Mouse (Mus musculus) embryonic facial prominence, embryonic 13.5 days (tissue): ENCODE measurements at regions not wholly inside any gene's neighbourhood (a gene's known extent, or its start where the extent isn't known, plus 50 kb on each side); places are given as distances from the start of the nearest gene placed in this dataset.

Experiments
- ATAC-seq: fragments of 200-750 bp; cut with Nextera tagmentation; 2 replicates; pipeline ENCODE4 v1.8.0; 2017; ENCODE audit warnings: low read depth; ENCODE audit not compliant: insufficient number of reproducible peaks, insufficient read depth, low FRiP score, low TSS enrichment
- H3K27ac ChIP-seq: fragments of 300-500 bp; sonication (generic); 2 replicates; pipeline ENCODE4 v1.5.1; 2015; ENCODE audit warnings: moderate library complexity, mild to moderate bottlenecking, inconsistent platforms
- H3K27me3 ChIP-seq: fragments of 300-500 bp; sonication (generic); 2 replicates; pipeline ENCODE4 v1.6.1; 2015; ENCODE audit warnings: mild to moderate bottlenecking, inconsistent platforms
- H3K36me3 ChIP-seq: fragments of 300-500 bp; sonication (generic); 2 replicates; pipeline ENCODE4 v1.6.1; 2015; ENCODE audit warnings: mild to moderate bottlenecking, inconsistent platforms
- H3K4me1 ChIP-seq: fragments of 300-500 bp; sonication (generic); 2 replicates; pipeline ENCODE4 v1.6.1; 2015; ENCODE audit warnings: inconsistent platforms
- H3K4me2 ChIP-seq: fragments of 300-500 bp; sonication (generic); 2 replicates; pipeline ENCODE4 v1.6.1; 2015; ENCODE audit warnings: moderate library complexity, mild to moderate bottlenecking, inconsistent platforms
- H3K4me3 ChIP-seq: fragments of 300-500 bp; sonication (generic); 2 replicates; pipeline ENCODE4 v1.5.1; 2015; ENCODE audit warnings: mild to moderate bottlenecking, inconsistent platforms
- H3K9ac ChIP-seq: fragments of 300-500 bp; sonication (generic); 2 replicates; pipeline ENCODE4 v1.6.1; 2015; ENCODE audit warnings: mild to moderate bottlenecking, inconsistent platforms
- H3K9me3 ChIP-seq: fragments of 300-500 bp; sonication (generic); 2 replicates; pipeline ENCODE4 v1.6.1; 2016; ENCODE audit warnings: inconsistent platforms
- WGBS: fragments of 180-500 bp; shearing (Covaris S2); methylation state at CpG from one replicate; pipeline ENCODE4 v1.1.7; 2015; ENCODE audit warnings: mixed read lengths; 5-methylcytosine and 5-hydroxymethylcytosine counted together

GRCm38 (mm10) chr6:34246512-34246911 lies 69.6 kb upstream of the Slc35b4 start:
- H3K9ac ChIP-seq, result no peak overlapping the region
- WGBS, result 75% methylated on average over 4 of the region's 4 CpGs
- H3K27ac ChIP-seq, result no peak overlapping the region
- ATAC-seq, result no peak
- H3K27me3 ChIP-seq, result no peaks in the 10 kb centered on the region
- no peak overlapping the region for H3K4me3 ChIP-seq
- 0 out of 2 replicates have a peak, but pooled peaks cover 11% of the 10 kb centered on the region for H3K4me1 ChIP-seq
- H3K36me3 ChIP-seq, result no peaks in the 10 kb centered on the region
- H3K9me3 ChIP-seq, result no peaks in the 10 kb centered on the region
- H3K4me2 ChIP-seq, result no peak overlapping the region

GRCm38 (mm10) chr6:34243001-34243400 lies 66.1 kb upstream of the Slc35b4 start:
- Histone ChIP-seq H3K36me3 (no peaks in the 10 kb centered on the region), H3K9ac (no peak overlapping the region), H3K27me3 (no peaks in the 10 kb centered on the region), H3K4me3 (no peak overlapping the region), H3K9me3 (no peaks in the 10 kb centered on the region), H3K4me2 (peak overlapping the region; percentile 31; the same call in 1 of the 2 replicates), H3K27ac (no peak overlapping the region), H3K4me1 (0 out of 2 replicates have a peak, but pooled peaks cover 11% of the 10 kb centered on the region)
- 68% methylated on average over 3 of the region's 3 CpGs for WGBS
- ATAC-seq, result no peak

- WGBS, result 18% methylated on average over 9 of the region's 9 CpGs
- Histone ChIP-seq H3K4me1 (0 out of 2 replicates have a peak, but pooled peaks cover 11% of the 10 kb centered on the region), H3K4me2 (peak overlapping the region; percentile 31), H3K27me3 (no peaks in the 10 kb centered on the region), H3K4me3 (no peak overlapping the region; the same call in 1 of the 2 replicates), H3K9ac (no peak overlapping the region), H3K9me3 (no peaks in the 10 kb centered on the region), H3K36me3 (no peaks in the 10 kb centered on the region), H3K27ac (no peak overlapping the region)
- ATAC-seq, result no peak
These were observed 65.6 kb upstream of the Slc35b4 start for GRCm38 (mm10) chr6:34242486-34242885.

GRCm38 (mm10) chr6:34235132-34235531 lies 58.2 kb upstream of the Slc35b4 start:
- Histone ChIP-seq H3K4me2 (no peak overlapping the region), H3K9me3 (no peaks in the 10 kb centered on the region), H3K27ac (no peak overlapping the region), H3K4me3 (no peak overlapping the region), H3K27me3 (no peaks in the 10 kb centered on the region), H3K4me1 (no peaks in the 10 kb centered on the region), H3K9ac (no peak overlapping the region), H3K36me3 (no peaks in the 10 kb centered on the region)
- ATAC-seq, result no peak
- WGBS, result 70% methylated on average over 10 of the region's 10 CpGs

- no peaks in the 10 kb centered on the region for H3K9me3 ChIP-seq
- H3K4me2 ChIP-seq, result no peak overlapping the region
- no peaks in the 10 kb centered on the region for H3K36me3 ChIP-seq
- no peak overlapping the region for H3K9ac ChIP-seq
- ATAC-seq, result no peak
- WGBS, result 76% methylated on average over 5 of the region's 5 CpGs
- H3K4me1 ChIP-seq, result no peaks in the 10 kb centered on the region
- no peak overlapping the region for H3K27ac ChIP-seq
- no peaks in the 10 kb centered on the region for H3K27me3 ChIP-seq
- H3K4me3 ChIP-seq, result no peak overlapping the region
These were observed 57.6 kb upstream of the Slc35b4 start for GRCm38 (mm10) chr6:34234443-34235020.

GRCm38 (mm10) chr6:34230768-34231381 lies 54.0 kb upstream of the Slc35b4 start:
- Histone ChIP-seq H3K9ac (no peak overlapping the region), H3K27ac (no peak overlapping the region), H3K4me1 (no peaks in the 10 kb centered on the region), H3K36me3 (no peaks in the 10 kb centered on the region), H3K4me2 (no peak overlapping the region), H3K27me3 (no peaks in the 10 kb centered on the region), H3K9me3 (no peaks in the 10 kb centered on the region), H3K4me3 (no peak overlapping the region)
- ATAC-seq, result no peak
- WGBS, result 39% methylated on average over 13 of the region's 13 CpGs

- WGBS, result 87% methylated on average over 4 of the region's 4 CpGs
- no peaks in the 10 kb centered on the region for H3K36me3 ChIP-seq
- H3K27ac ChIP-seq, result no peak overlapping the region
- no peak for ATAC-seq
- H3K9ac ChIP-seq, result no peak overlapping the region
- no peaks in the 10 kb centered on the region for H3K27me3 ChIP-seq
- H3K4me1 ChIP-seq, result no peaks in the 10 kb centered on the region
- H3K9me3 ChIP-seq, result 0 out of 2 replicates have a peak, but pooled peaks cover 6% of the 10 kb centered on the region
- H3K4me3 ChIP-seq, result no peak overlapping the region
- no peak overlapping the region for H3K4me2 ChIP-seq
These were observed 50.2 kb upstream of the Slc35b4 start for GRCm38 (mm10) chr6:34227131-34227530.
